Mouse (Mus musculus) liver, adult 2 months (tissue): ENCODE measurements at regions not wholly inside any gene's neighbourhood (a gene's known extent, or its start where the extent isn't known, plus 50 kb on each side); places are given as distances from the start of the nearest gene placed in this dataset.

Experiments used
- CTCF ChIP-seq: fragments of 200-500 bp; IDR thresholded peaks from 2 replicates; pipeline ENCODE4 v1.5.1; 2011; ENCODE audit warnings: low read depth, low read length, control low read depth
- POLR2A ChIP-seq: fragments of 200-500 bp; IDR thresholded peaks from 2 replicates; pipeline ENCODE4 v1.6.1; 2011; ENCODE audit warnings: low read length, control low read depth; ENCODE audit not compliant: insufficient read depth; ENCODE audit errors: extremely low read depth

- TF ChIP-seq POLR2A (no peak), CTCF (no peak)
Measured at GRCm38 (mm10) chr8:26795616-26796015, 181.5 kb upstream of the Zfp703 start.
